Mouse (Mus musculus) c-Kit-negative CD71-positive TER-119-positive erythroid progenitor cells, embryonic 14.5 days (primary cell): Measurements from ENCODE around the gene Aimp2.

ENCODE experiments used
- DNase-seq: peaks from one replicate; pipeline ENCODE4 v3.0.0-alpha.2; 2013; ENCODE audit warnings: low read depth, low spot score

Gene Aimp2

GRCm38 (mm10) chr5:143902111-143902510, 7.5 kb downstream of the Aimp2 start:
- DNase-seq = no peak

GRCm38 (mm10) chr5:143897635-143898330, 11.9 kb downstream of the Aimp2 start, which contains the start of gene Ankrd61:
Ankrd61 (minus strand) TSS chr5:143897685.
- no peak for DNase-seq

DNA sequence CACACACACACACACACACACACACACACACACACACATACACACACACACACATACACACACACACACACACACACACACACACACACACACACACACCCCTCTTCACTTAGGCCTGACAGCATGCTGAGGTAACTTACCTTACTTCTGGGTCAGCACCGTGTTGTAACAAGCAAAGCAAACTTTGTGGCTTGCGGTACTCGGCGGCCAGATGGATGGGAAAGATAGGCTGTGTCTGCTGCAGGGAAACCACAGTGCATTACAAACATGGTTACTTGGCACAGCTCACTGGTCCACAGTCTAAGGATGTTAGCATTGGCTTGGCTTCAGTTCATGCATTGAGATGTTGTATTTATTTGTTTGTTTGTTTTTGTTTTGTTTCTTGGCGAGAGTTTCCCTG, 16.3 kb downstream of the Aimp2 start:
- no peak for DNase-seq

DNA sequence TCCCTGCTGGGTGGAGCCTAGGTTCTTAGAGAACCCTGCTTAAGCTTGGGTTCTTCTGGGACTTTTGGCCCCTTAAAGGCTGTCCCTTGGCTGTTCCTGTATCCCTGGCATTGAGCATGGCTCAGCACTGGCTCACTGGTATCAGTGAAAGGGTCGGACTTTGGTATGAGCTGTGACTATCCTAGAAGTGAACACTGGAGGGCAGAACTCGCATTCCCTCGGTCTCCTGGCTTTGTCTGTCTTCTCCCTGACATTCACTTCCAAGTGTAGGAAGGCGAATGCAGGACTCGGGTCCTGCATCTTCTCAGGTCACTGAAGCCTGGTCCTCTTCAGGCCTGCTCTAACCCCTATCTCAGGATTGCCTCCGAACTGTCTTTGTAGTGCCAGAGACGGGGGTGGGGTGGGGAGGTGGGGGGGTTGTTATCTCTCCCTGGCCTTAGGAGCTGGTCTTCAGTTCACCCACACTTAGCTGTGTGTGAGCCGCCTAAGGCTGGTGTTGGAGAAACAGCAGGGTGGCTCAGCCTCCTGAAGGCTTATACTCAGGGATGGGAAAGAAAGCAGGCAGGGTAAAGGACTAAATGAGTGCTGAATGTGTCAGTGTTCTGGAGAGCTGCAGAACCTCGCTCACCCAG, 17.3 kb downstream of the Aimp2 start:
- DNase-seq = no peak

GRCm38 (mm10) chr5:143890741-143891140, 18.9 kb downstream of the Aimp2 start:
- DNase-seq = no peak

DNA sequence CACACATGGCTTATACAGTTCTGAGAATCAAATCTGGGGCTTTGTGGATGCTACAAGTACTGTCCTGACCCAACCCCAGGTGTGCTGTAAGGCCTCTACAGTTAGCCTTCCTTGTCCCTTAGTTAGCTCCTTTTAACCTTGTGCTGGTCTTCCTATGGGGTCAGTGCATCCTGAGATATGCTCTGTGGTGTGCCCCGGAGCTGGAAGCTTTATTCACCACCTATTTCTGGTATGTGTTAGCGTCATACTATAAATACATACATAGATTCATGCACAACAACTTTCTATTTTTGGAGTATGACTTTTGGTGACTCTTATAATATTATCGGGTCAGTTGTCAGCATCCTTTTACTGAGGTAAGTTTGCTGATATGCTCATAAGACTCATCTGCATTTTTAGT, 24.4 kb downstream of the Aimp2 start:
- DNase-seq = no peak

- no peak for DNase-seq
Measured at GRCm38 (mm10) chr5:143874571-143874970, 35.1 kb downstream of the Aimp2 start.

GRCm38 (mm10) chr5:143871547-143872169, 38.0 kb downstream of the Aimp2 start:
- DNase-seq = no peak
